Mouse (Mus musculus): Measurements from ENCODE around the gene Wwp2. TPM values are rescaled to one million over a fixed set of nuclear protein-coding genes. Genes with fewer than 3 reads are reported as not detected.

Wwp2 gene
- polyA plus RNA-seq, 1 experiment from 2014 or later: 81.2 TPM

DNA sequence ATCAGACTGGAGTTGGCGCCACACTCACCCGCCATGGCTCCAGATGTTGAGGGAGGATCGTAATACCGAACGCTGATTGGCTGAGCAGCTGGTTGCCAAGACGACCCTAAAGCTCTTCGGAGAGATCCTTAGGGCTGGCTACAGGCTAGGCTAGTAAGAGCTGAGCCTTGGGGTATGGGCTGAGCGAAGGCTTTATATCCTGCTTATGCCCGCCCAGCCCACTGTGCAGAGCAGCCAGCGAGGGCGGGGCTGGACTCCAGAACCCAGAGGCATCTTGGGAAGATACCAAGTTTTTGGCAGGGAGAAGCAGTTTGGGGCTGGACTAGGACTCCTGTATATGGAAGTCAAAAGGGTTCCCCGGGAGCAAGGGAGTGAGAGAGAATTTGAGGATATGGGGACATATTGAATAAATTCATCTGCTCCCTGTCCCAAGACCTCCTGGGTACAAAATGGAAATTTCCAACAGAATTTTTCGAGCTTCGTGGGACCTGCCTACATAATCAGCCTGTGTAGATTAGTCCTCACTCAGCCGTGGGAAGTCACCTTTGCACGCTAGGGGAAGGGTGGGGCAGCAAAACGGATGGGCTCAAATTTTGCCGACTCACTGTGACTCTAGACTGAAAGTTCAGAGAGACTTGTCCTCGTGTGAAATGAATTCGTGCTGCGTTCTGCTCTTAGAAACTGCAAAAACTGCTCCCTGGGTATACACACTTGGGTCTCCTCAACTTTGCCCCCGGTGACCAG is 33.0 kb upstream of the Wwp2 start, which contains the start of gene Nqo1:
TSS of gene Nqo1 (minus strand) at position 169 of the 744 bp plus-strand sequence.
- peak within 1 kb of the TSS; percentile 54 for H3K4me2 ChIP-seq (replicated peaks)
- no peaks in the 10 kb centered on the region; the same call in 1 of the 2 replicates for H3K27me3 ChIP-seq
- H3K4me3 ChIP-seq: peak within 1 kb of the TSS; percentile 32
- ATAC-seq (ENCODE audit: low FRiP score, low read depth): peak; percentile 98
- H3K4me1 ChIP-seq: peaks cover 11% of the 10 kb centered on the region; the same call in 1 of the 2 replicates
- 0 out of 2 replicates have a peak within 1 kb of the TSS, but pooled peaks have one; percentile 4 for H3K9ac ChIP-seq (replicated peaks)
- 14% methylated on average over 22 of the region's 22 CpGs for WGBS
- 0 out of 2 replicates have a peak, but pooled peaks cover 7% of the 10 kb centered on the region for H3K36me3 ChIP-seq
- no peaks in the 10 kb centered on the region for H3K9me3 ChIP-seq
- no peak within 1 kb of the TSS for H3K27ac ChIP-seq (replicated peaks)

DNA sequence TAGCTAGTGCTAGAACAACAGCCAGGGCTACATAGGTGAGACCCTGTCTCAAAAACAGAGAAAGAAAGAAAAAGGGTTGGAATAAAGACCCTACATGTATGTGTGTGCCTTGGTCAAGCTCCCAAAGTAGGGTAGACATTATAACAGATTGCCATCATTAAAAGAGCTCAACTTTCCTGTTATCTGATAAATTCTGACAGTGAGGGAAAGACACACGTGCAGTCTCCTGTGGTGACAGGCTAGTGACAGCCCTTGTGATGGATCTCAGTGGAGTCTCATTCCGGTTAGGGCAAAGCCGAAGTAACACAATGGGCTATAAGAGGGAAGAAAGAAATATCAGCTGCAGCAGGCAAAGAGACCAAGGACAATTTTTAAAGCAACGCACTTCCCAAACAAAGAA is 32.1 kb upstream of the Wwp2 start:
- WGBS: 84% methylated on average over 4 of the region's 4 CpGs
- no peak for ATAC-seq (ENCODE audit: low FRiP score, low read depth)
- H3K4me1 ChIP-seq: peaks cover 11% of the 10 kb centered on the region; the same call in 1 of the 2 replicates
- peaks cover 12% of the 10 kb centered on the region; the same call in 1 of the 2 replicates for H3K36me3 ChIP-seq
- no peaks in the 10 kb centered on the region for H3K27me3 ChIP-seq
- no peak overlapping the region for H3K27ac ChIP-seq (replicated peaks)
- no peak overlapping the region for H3K9ac ChIP-seq (replicated peaks)
- no peak overlapping the region for H3K4me2 ChIP-seq (replicated peaks)
- H3K9me3 ChIP-seq: no peaks in the 10 kb centered on the region
- H3K4me3 ChIP-seq: no peak overlapping the region

DNA sequence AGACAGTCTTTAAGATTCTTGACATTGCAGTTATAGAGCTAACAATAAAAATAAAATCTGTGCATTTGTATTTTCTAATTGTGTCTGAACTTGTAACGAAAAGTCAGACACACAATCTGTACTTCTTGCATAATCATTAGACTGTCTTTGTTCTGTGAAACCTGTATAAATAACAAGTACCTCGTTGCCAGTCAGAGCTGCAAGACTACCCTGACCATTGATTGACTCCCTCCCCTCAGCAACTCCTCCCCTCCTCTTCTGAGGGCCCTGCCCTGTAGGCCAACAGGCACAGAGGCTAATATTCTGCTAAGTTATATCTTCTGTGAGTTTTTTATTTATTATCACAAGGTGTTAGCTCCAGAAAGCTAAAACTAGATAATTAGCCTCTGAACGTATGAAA is 30.2 kb upstream of the Wwp2 start:
- Histone ChIP-seq H3K27me3 (no peaks in the 10 kb centered on the region), H3K9me3 (no peaks in the 10 kb centered on the region), H3K36me3 (peaks cover 30% of the 10 kb centered on the region), H3K27ac (replicated peaks) (no peak overlapping the region), H3K4me2 (replicated peaks) (no peak overlapping the region), H3K9ac (replicated peaks) (no peak overlapping the region), H3K4me3 (no peak overlapping the region), H3K4me1 (peaks cover 11% of the 10 kb centered on the region; the same call in 1 of the 2 replicates)
- ATAC-seq (ENCODE audit: low FRiP score, low read depth): no peak
- WGBS: 70% methylated on average over 3 of the region's 3 CpGs

DNA sequence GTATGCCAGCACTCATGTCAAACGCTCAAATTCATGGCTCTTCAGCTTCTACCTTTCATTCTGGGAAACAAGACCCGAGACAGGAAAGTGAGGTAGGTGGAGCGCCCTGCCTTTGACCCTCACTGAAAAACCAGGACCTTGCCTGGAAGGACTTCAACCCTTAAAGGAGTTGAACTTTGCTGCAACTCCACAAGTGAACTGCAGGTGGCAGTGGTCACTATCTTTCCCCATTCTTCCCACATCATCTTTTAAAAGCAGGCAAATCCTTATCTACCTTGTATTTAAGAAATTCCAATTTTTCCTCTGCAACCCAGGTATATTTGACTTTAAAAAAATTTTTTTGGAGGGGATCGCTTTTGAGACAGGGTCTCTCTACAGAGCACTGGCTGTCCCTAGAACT is 24.8 kb upstream of the Wwp2 start:
- H3K27me3 ChIP-seq: no peaks in the 10 kb centered on the region
- peaks cover 83% of the 10 kb centered on the region for H3K36me3 ChIP-seq
- H3K9me3 ChIP-seq: no peaks in the 10 kb centered on the region
- ATAC-seq (ENCODE audit: low FRiP score, low read depth): no peak
- H3K4me1 ChIP-seq: no peaks in the 10 kb centered on the region
- H3K27ac ChIP-seq (replicated peaks): no peak overlapping the region
- no peak overlapping the region for H3K9ac ChIP-seq (replicated peaks)
- 79% methylated on average over 4 of the region's 4 CpGs for WGBS
- no peak overlapping the region for H3K4me2 ChIP-seq (replicated peaks)
- H3K4me3 ChIP-seq: no peak overlapping the region

DNA sequence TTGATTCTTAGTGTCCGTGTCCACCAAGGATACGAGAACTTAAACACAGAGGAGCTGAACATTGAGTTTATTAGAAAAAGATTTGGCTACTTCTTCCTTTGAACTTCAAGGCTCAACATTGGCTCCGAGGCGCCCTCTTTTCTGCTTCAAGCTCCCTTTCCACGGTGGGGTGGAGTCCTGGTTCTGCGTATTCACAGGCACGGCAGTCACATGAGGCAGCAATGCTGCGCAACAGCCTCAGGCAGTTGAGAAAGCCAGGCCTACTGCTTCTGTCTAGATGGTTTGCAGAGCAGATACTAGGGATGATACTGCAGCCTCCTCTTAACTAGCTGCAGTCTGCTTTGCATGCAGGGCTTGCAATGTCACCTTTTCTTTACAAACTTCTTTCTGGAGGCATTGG is 23.6 kb upstream of the Wwp2 start:
- H3K9me3 ChIP-seq: no peaks in the 10 kb centered on the region
- H3K27ac ChIP-seq (replicated peaks): no peak overlapping the region
- no peak overlapping the region for H3K9ac ChIP-seq (replicated peaks)
- H3K4me2 ChIP-seq (replicated peaks): no peak overlapping the region
- H3K27me3 ChIP-seq: no peaks in the 10 kb centered on the region
- 91% methylated on average over 8 of the region's 8 CpGs for WGBS
- peaks cover 94% of the 10 kb centered on the region for H3K36me3 ChIP-seq
- H3K4me1 ChIP-seq: no peaks in the 10 kb centered on the region
- ATAC-seq (ENCODE audit: low FRiP score, low read depth): no peak
- H3K4me3 ChIP-seq: no peak overlapping the region

DNA sequence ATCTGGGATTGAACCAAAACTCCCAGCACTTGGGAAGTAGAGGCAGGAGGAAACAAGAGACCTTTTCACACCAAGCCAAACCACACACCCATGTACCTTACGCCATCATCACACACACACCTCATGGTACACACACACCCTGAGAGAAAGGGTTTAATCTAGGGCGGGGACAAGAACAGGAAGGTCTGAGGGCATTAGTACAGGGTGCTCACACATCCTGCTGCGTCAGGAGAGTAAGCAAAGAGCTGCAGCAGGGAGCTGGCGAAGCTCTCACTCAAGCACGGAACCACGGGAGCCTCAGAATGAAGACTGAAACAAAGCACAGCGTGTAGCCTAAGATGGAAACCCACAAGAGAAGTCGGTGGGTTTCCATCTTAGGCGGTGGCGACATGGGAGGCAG is 22.3 kb upstream of the Wwp2 start:
- no peaks in the 10 kb centered on the region for H3K27me3 ChIP-seq
- no peaks in the 10 kb centered on the region for H3K9me3 ChIP-seq
- no peak overlapping the region for H3K27ac ChIP-seq (replicated peaks)
- H3K4me2 ChIP-seq (replicated peaks): no peak overlapping the region
- WGBS: 89% methylated on average over 10 of the region's 10 CpGs
- H3K36me3 ChIP-seq: peaks cover 97% of the 10 kb centered on the region
- no peak overlapping the region for H3K9ac ChIP-seq (replicated peaks)
- no peak overlapping the region for H3K4me3 ChIP-seq
- no peaks in the 10 kb centered on the region for H3K4me1 ChIP-seq
- no peak for ATAC-seq (ENCODE audit: low FRiP score, low read depth)

DNA sequence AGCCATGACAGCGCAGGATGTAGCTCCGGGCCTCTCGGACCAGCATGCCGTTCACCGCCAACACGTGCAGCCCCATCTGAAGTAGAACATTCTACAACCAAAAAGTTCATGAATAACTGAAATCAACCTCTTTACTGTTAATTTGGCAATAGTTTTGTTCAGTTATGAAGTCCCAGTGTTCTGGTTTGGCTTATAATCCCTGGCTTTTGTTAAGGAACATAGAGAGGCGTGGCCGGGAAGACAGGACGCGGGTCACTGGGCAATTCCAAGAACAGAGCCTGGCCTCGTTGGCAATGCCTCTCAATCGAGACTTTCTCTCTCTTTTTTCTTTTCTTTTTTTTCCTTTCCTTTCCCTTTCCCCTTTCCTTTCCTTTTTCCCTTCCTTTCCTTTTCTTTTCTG is 19.2 kb upstream of the Wwp2 start:
- Histone ChIP-seq H3K27me3 (no peaks in the 10 kb centered on the region), H3K4me1 (peaks cover 3% of the 10 kb centered on the region; the same call in 1 of the 2 replicates), H3K4me3 (no peak overlapping the region), H3K9me3 (no peaks in the 10 kb centered on the region), H3K27ac (replicated peaks) (no peak overlapping the region), H3K36me3 (peaks cover 97% of the 10 kb centered on the region), H3K4me2 (replicated peaks) (no peak overlapping the region), H3K9ac (replicated peaks) (no peak overlapping the region)
- ATAC-seq (ENCODE audit: low FRiP score, low read depth): no peak
- 86% methylated on average over 12 of the region's 12 CpGs for WGBS

DNA sequence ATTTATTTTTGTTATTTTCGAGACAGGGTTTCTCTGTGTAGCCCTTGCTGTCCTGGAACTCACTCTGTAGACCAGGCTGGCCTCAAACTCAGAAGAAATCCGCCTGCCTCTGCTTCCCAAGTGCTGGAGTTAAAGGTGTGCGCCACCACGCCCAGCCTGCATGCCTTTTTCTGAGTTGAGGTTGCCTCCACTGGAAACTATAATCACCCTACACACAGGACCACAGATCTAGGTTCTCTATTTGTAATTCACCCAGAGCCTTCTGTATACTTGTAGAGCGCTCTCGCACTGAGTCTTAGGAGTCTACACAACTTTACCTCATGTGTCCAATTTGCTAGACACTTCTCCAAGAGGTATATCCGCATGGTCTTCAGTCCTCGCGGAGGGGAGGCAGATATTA is 12.0 kb upstream of the Wwp2 start:
- Histone ChIP-seq H3K27me3 (0 out of 2 replicates have a peak, but pooled peaks cover 4% of the 10 kb centered on the region), H3K36me3 (peaks cover 32% of the 10 kb centered on the region), H3K9me3 (no peaks in the 10 kb centered on the region), H3K9ac (replicated peaks) (peak overlapping the region; percentile 80), H3K27ac (replicated peaks) (no peak overlapping the region), H3K4me1 (peaks cover 17% of the 10 kb centered on the region), H3K4me3 (peak overlapping the region; percentile 70), H3K4me2 (replicated peaks) (peak overlapping the region; percentile 79)
- WGBS: 30% methylated on average over 9 of the region's 9 CpGs
- ATAC-seq (ENCODE audit: low FRiP score, low read depth): no peak

DNA sequence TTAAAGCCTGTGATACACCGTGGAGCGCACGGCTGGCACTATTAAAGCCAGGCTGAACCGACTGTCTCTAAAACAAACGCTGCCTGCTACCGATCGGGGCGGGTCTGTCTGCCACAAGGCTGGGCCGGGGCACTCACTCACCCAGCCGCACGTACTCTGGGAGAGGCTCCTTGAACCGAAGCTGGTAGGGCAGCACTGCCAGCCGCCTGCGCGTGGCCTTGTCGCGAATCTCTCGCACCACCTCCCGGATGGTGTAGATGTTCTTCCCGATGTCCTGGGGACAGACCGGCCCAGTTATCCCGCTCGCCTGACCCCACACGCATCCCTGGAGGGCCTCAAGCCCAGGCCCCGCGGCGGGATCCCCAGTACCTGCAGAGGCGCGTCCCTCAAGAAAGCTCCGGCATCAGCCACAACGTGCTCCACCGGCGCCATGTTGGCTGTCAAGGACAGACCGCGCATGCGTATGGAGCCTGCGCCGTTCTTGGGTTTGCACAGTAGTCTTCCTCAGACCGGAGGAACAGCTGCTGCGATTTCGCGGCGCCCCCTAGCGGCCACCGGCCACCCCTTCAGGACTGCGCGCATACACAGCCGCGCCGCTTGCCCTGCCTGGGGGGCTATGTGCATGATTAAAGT is 11.5 kb upstream of the Wwp2 start, which contains the start of gene Nob1:
TSS of gene Nob1 (minus strand) at position 455 of the 633 bp plus-strand sequence.
- Histone ChIP-seq H3K9me3 (no peaks in the 10 kb centered on the region), H3K9ac (replicated peaks) (peak within 1 kb of the TSS; percentile 80), H3K4me3 (peak within 1 kb of the TSS; percentile 70), H3K27ac (replicated peaks) (peak within 1 kb of the TSS; percentile 47), H3K4me2 (replicated peaks) (peak within 1 kb of the TSS; percentile 79), H3K4me1 (peaks cover 17% of the 10 kb centered on the region), H3K27me3 (0 out of 2 replicates have a peak, but pooled peaks cover 4% of the 10 kb centered on the region), H3K36me3 (peaks cover 27% of the 10 kb centered on the region)
- peak; percentile 99 for ATAC-seq (ENCODE audit: low FRiP score, low read depth)
- under 1% methylated on average over 50 of the region's 50 CpGs for WGBS

DNA sequence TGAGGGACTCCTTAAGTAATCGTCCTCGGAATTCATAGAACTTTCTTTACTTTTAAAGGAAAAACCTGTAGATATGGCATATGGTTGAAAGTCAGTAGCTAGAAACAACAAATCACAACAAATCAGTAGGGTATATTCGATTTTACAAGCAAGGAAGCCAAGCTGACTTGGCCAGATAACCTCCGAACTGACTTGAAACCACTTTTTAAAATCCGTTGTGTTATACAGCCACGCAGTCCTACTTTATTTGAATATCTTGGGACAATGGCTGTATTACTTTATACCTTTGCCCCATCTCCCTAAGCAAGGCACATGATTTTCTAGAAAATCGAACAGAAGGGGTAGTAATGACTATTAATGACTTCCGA is 11.0 kb upstream of the Wwp2 start:
- H3K4me1 ChIP-seq: peaks cover 17% of the 10 kb centered on the region
- WGBS: 54% methylated on average over 8 of the region's 8 CpGs
- no peak overlapping the region for H3K4me2 ChIP-seq (replicated peaks)
- H3K9ac ChIP-seq (replicated peaks): no peak overlapping the region
- 0 out of 2 replicates have a peak, but pooled peaks have one; percentile 4 for ATAC-seq (ENCODE audit: low FRiP score, low read depth)
- no peak overlapping the region for H3K4me3 ChIP-seq
- H3K27me3 ChIP-seq: 0 out of 2 replicates have a peak, but pooled peaks cover 4% of the 10 kb centered on the region
- no peak overlapping the region for H3K27ac ChIP-seq (replicated peaks)
- H3K36me3 ChIP-seq: peaks cover 22% of the 10 kb centered on the region
- H3K9me3 ChIP-seq: no peaks in the 10 kb centered on the region

DNA sequence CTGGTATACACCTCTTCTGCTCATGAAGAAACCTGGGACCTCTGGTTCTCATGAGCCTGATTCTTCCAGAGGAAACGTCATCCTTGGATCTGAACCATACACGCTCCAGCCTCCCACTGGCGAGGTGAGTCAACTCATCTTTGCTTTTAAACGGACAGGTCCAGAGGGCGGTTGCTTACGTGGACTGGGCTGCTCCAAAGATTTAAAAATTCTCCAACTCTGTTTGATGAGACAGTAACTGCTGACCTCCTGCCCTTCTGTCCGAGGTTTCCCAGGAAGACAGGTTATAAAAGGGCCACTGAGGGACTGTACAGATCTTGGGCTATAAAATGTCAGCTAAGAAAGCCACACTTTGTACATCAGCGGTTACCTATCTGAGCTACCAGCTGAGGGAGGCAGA is 5.3 kb upstream of the Wwp2 start:
- H3K9ac ChIP-seq (replicated peaks): no peak overlapping the region
- 85% methylated on average over 8 of the region's 8 CpGs for WGBS
- no peak overlapping the region for H3K4me2 ChIP-seq (replicated peaks)
- H3K27ac ChIP-seq (replicated peaks): no peak overlapping the region
- no peaks in the 10 kb centered on the region for H3K36me3 ChIP-seq
- H3K4me1 ChIP-seq: peaks cover 3% of the 10 kb centered on the region
- H3K9me3 ChIP-seq: no peaks in the 10 kb centered on the region
- H3K4me3 ChIP-seq: no peak overlapping the region
- H3K27me3 ChIP-seq: 0 out of 2 replicates have a peak, but pooled peaks cover 4% of the 10 kb centered on the region
- ATAC-seq (ENCODE audit: low FRiP score, low read depth): no peak

DNA sequence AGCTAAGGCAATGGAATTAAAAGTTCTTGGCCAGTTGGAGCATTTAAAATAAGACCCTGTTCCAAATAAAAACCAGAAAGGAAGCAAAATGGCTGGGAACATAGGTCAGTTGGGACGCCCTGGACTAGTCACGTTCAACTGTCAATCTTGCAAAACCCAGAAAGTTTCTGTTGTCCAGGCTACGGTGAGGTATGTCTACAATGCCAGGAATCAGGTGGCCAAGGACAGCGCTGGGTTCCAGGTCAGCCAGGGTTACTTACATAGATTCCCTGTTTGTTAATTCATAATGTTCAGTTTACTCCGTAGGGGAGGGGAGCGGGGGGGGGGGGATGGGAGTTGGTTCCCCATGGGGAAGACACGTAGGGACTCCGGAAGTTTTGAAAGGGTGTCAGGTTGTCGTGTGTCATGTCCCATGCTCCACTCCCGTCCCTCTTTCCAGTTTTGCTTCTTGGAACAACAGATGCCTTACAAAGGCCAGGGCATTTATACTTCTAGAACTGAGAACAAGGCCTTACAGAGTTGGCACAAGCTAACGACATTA is 674 bp upstream of the Wwp2 start:
- peak overlapping the region; percentile 86 for H3K4me3 ChIP-seq
- H3K4me1 ChIP-seq: peaks cover 12% of the 10 kb centered on the region
- 31% methylated on average over 11 of the region's 11 CpGs for WGBS
- H3K36me3 ChIP-seq: no peaks in the 10 kb centered on the region
- peak overlapping the region; percentile 86; the same call in 1 of the 2 replicates for H3K9ac ChIP-seq (replicated peaks)
- no peak overlapping the region for H3K27ac ChIP-seq (replicated peaks)
- H3K27me3 ChIP-seq: no peaks in the 10 kb centered on the region
- ATAC-seq (ENCODE audit: low FRiP score, low read depth): no peak
- no peaks in the 10 kb centered on the region for H3K9me3 ChIP-seq
- peak overlapping the region; percentile 68 for H3K4me2 ChIP-seq (replicated peaks)

All from midbrain, embryonic 12.5 days (tissue).